Mouse (Mus musculus): ENCODE results near the gene Moap1. TPM values are rescaled to one million over a fixed set of nuclear protein-coding genes. Genes with fewer than 3 reads are reported as not detected.

The Moap1 gene
- total RNA-seq (2015) (7.1 and 10.4 TPM in 2 replicates), total RNA-seq (2017) (9.9 and 12.2 TPM in 2 replicates)

DNA sequence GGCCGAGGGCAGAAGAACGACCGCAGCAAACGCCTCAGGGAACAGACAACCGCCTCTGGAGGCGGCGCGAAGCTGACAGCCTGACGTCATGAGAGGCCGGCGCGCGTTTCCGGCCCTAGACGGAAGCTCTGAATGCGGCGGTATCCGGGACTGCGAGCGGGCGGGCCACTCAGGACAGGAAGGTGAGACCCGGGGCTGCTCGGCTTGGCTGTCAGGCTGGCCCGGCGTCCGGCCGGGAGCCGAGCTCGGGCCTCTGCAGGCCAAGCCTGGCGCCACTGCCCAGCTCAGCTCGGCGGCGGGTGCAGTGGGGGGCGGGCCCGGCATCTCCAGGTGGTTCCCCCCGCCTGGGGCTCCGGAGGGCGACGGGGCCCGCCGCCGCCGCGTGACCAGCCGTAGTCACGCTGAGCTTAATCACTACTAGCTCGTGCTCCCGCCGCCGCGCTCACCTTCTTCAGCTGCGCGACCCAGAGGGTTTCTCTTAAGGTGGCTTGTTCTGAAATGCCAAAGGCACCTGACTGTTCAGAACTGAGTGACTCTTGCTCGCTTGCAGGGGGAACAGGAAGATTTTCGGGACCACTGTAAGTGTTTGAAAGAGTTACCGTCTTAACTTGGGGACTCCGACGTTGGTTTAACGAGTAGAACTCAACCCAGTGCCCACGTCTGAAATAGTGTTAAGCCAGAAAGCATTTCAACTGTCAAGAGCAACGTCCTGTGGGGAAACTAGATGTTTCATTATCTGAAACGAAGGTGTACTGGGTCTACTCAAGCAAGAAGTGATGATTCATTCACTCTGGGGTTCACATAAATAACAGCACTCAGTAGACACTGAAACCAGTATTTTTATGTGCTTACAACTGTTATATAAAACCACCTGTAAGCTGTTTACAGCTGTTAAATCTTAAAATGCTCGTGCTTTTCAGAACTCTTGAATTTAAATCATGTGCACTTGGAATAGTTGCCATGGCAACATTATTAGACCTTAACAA is at the start of gene Moap1, which contains the start of gene Tmem251:
Moap1 (minus strand) TSS at position 73 of the 986 bp plus-strand sequence.
Tmem251 (plus strand) TSS at position 174 of the 986 bp plus-strand sequence.
- ATAC-seq (ENCODE audit: poor library complexity, severe bottlenecking): peak; percentile 82

DNA sequence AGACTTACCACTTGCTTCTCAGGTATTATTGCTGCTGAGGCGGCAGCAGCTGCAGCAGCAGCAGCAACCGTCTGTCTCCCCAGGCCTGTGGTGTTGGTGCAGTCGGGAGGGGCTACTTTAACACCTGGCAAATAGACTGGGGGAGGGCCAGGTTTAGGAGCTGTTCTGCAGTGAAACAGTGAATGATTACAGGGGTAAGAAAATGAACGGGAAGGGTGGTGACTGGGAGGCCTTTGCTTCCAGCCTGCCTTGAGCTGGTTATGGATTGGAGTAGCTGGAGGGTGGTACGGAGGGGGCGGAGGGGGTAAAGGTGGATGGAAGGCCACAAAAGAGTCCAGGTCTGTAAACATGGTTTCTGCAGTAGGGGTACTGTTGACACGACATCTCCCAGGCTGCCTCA is 44.5 kb upstream of the Moap1 start:
- ATAC-seq (ENCODE audit: poor library complexity, severe bottlenecking): no peak

DNA sequence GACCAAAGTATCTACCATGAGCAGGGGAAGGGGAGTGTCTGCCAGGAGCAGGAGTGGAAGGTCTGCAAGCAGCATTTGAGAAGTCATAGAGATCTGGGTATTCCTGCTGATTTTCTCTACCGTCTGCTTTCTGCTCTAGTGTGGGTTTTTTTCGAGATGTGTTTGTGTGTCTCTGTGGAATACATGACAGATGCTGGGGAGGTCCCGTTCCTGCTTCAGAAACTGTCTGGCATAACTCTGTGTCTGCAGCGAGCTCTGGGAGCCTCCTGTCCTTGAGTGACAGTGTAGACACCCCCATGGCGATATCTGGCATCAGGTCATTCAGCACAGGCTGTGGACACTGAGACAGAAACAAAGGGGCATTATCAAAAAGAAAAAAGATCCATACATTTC is 42.1 kb upstream of the Moap1 start:
- ATAC-seq (ENCODE audit: poor library complexity, severe bottlenecking): peak; percentile 9

DNA sequence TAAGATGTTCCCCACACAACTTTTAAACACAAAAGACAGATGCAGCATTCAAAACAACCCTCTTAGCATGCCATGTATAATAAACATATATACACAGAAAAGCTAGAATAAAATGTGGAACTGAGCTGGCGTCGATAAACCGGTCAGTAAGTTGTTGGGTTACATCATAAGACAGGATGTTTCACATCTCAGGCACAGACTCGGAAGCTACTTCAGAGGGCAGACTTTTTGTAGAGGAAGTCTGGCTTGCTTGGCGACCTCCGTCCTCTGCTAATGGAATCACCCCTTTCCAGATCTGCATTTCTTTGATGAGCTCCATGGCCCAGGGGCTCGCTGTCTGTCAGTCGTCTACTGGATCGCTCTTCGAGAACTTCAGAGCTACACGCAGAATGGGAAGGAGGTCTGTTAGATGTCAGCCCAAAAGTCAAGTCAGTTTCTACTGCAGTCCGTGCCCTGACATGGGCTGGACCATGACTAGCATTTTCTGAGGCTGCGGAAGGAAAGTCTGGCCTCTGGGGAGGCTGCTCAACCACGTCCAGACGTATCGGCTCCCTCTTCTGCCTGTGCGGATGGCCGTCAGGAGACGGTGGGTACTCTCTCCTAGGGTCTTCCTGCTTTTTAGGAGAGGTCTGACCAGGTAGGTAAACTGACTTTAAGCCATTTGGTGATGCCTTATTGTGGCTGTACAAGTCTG is 41.6 kb upstream of the Moap1 start:
- ATAC-seq (ENCODE audit: poor library complexity, severe bottlenecking): peak; percentile 93

DNA sequence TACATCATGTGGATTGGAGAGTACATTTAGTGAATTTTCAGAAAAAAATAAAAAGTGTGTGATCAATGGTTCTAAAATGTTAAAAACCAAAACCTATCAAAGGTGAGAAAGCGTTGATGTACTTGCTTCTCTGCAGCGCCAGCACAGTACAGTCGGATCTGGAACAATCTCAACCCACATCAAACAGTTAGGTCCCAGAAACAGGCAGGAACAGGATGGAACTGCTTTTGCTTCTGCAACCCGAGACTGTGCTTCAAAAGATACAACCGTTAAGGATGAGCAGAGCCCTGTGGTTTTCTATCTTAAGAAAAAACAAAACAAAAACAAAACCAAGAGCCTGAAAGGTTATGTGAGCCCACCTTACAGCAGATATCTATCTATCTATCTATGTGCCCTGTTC is 39.4 kb upstream of the Moap1 start:
- no peak for ATAC-seq (ENCODE audit: poor library complexity, severe bottlenecking)

DNA sequence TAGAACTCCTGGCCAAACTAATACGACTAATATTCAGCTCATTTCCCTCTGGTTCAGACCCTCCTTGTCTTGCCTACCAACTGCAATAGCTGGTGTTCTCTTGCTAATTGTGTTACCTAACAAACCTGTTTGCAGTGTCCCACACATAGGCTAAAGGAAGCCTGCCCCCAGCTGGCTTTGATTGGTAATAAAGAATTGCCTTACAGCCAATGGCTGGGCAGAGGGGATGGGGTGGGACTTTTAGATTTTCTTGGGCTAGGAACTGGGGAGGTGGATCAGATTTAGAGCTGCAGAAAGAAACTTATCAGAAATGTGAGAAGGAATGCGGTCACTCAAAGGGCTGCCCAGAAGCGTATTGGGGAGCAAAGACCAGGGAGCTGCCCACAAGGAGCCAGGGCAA is 36.0 kb upstream of the Moap1 start:
- peak; percentile 27; the same call in 1 of the 2 replicates for ATAC-seq (ENCODE audit: poor library complexity, severe bottlenecking)

DNA sequence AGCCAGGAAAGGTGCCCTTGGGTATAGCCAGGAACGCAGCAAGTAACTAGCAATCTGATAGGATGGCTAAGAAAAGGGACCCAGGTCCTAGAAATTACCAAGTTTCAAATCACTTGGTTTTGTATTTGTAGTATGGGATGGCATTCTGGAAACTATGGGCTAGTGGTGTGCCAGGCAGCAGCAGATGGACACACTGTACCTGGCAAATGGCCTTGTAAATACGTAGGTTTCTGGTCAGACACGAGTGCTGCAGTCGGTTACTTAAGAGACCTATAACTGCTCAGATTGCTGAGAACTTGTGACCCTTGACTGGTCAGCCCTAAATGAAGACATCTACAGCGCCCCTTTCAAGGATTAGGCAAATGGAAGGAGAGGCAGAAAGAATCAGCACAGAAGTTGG is 34.7 kb upstream of the Moap1 start:
- no peak for ATAC-seq (ENCODE audit: poor library complexity, severe bottlenecking)

DNA sequence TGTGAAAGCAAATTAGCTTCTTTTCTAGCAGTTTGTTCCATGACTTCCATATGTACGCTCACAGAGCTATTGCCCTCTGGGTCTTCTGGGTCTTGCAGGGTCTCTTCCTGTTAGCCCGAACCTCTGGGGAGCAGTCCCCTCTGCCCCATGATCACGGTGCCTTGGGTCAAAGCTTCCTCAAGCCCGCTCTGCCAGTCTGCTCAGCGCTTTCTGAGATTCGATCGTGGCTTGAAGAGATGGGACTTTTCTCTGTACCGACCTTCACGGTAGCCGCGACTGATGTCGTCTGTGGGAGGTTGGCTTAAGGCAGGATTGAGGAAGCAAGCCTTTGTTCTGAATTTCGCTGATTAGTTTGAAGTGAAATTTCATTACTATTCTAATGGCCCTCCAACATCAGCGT is 32.6 kb upstream of the Moap1 start:
- no peak for ATAC-seq (ENCODE audit: poor library complexity, severe bottlenecking)

DNA sequence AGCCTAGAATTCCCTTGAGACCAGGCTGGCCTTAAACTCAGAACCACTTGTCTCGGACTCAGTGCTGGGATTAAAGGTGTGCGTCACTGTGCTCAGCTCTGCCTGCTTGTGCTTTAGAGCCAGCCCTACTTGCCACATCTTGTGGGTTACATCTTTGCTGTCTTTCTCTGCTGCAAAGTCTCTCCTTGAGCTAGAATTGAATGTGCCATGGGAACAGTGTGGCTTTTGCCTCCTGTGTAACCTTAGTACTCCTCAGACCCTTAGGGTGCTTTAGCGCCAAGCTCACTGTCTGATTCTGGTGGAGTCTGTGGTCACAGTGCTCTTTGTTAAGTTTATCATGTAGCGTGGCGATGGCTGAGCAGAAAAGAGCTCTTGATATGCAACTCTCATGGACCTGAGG is 29.2 kb upstream of the Moap1 start:
- no peak for ATAC-seq (ENCODE audit: poor library complexity, severe bottlenecking)

DNA sequence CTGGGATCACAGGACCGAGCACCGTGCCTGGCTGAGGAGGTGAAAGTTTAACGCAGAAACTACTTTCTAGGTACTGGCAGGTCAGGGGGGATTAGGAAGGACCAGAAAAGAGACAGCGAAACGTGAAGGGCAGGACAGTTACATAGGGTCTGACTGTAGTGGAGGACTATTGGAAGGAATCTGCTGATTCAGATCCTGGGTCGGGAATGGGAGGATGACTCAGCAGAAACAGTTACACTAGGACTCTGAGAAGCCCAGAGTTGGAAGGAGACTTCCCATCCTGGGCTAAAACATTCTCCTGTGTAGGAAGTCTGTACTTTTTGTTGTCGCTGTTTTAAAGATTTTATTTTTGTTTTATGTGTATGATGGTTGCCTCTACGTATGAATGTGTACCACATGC is 28.1 kb upstream of the Moap1 start:
- ATAC-seq (ENCODE audit: poor library complexity, severe bottlenecking): no peak

DNA sequence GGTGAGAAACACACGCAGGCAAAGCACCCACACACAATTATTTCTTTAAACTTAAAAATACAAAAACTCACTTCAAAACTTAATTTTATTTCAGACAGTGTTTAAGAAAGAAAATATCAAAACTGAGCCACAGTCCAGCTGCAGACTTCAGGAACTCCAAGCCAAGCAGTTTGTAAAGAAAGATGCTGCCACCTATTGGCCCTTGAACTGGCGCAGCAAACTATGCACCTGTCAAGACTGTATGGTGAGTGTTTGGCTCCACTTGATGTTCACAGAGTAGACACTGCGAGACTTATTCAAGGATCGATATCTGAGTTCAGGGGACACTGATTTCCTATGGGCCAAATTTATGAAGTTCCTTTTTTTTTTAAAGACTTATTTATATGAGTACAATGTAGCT is 25.5 kb upstream of the Moap1 start:
- ATAC-seq (ENCODE audit: poor library complexity, severe bottlenecking): no peak; the same call in 1 of the 2 replicates

DNA sequence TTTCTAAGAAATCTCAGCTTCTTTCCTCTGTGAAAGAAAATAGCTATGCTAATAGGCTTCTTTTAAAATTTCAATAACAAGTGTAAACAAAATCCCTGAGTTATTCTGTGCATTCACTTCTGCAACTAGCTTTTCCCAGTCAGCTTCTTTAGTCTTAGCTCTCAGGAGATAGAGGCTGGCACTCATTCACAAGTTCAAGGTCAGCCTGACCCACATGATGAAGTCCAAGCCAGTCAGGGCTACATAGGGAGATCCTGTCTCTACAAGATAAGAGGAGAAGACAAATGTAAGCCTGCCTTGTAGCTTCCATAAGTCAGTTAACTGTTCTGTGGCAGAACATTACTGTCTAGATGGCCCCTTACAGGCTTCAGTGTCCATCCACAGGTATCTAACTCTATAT is 20.2 kb upstream of the Moap1 start:
- ATAC-seq (ENCODE audit: poor library complexity, severe bottlenecking): no peak

DNA sequence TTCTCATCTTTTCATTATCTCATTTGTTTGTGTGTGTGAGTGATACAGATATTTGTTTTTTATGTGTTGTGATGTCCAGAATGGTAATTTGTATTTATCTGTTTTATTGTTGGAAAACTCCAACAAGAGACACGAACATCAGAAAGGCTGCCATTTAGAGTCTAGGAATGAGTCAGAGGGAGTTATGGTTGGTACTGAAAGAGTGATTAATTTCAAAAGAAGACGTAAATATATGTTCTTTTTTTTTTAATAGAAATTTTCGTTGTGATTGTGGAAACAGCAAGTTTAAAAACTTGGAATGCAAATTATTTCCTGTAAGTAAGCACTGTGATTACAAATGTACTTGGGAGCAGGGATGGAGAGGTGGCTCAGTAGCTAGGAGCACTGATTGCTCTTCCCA is 18.2 kb upstream of the Moap1 start:
- no peak for ATAC-seq (ENCODE audit: poor library complexity, severe bottlenecking)

DNA sequence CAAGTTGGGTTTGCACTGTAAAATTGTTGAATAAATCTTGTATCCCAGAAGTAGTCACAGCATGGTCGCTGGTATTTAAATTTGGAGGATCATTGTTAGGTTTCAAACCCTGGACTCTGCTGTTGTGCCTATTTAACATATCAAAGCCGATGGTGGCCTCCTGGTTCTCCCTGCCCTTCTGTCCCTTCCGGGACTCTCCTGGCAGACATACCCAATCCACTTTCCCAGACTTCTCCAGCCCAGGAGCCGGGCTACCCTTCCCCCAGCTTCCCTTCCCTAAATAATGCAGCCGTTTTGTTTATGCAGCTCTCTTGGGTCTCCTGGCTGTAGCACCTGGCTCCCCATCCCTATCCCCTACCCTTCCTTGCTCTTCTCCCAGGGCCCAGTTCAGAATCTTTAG is 15.5 kb upstream of the Moap1 start:
- no peak for ATAC-seq (ENCODE audit: poor library complexity, severe bottlenecking)

DNA sequence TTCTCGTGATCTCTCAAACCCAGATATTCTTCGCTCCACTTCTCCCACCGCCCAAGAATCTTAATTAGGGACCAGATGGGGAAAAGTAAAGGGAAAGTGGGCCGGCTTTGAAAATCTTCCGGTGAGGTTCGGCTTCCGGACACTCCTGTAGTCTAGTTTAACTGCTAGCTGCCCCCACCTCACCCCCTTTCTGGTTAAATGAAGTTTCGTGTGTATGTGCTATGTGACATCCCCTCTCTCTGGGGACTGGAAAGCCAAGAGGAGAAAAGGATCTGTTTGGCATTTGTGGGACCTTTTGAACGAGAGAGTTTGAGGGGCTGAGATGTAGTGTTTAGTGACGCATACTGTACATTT is 14.9 kb upstream of the Moap1 start, which contains the start of gene Gm20604:
Gm20604 (minus strand) TSS at position 270 of the 354 bp plus-strand sequence.
- no peak for ATAC-seq (ENCODE audit: poor library complexity, severe bottlenecking)

DNA sequence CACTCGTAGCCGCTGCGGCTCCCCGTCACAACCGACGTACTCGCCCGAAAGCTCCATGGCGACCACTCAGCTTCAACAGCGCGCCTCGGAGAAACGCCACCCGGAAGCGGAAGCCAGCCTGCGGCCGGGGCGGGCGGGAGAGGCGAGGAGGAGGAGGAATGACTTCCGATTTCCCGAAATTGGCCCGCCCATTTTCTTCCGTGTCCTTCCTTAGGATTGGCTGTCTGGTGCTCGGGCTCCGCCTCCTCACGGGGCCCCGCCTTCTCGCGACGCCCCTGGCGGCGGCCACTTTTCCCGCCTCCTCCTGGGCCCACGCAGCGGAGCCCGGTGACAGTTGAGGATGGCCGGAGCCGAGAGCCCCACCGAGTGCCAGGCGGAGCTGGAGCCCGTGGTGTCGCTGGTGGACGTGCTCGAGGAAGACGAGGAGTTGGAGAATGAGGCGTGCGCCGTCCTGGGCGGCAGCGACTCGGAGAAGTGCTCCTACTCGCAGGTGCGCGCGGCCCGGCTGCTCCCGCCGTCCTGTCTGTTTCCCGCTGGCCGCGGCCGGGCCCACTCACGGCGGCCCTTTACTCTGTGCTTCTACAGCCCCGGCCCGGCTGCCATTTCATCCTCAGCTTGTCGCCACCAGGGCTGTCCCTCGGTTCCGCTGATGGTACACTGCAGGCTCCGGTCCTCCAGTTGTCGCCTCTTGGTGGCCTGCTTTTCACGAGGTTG is 14.4 kb upstream of the Moap1 start, which contains the start of the genes Gm28051, Gon7 and Ubr7:
Gm28051 (minus strand) TSS at position 77 of the 714 bp plus-strand sequence.
Gon7 (minus strand) TSS at position 115 of the 714 bp plus-strand sequence.
Ubr7 (plus strand) TSS at position 279 of the 714 bp plus-strand sequence.
- ATAC-seq (ENCODE audit: poor library complexity, severe bottlenecking): peak; percentile 96

DNA sequence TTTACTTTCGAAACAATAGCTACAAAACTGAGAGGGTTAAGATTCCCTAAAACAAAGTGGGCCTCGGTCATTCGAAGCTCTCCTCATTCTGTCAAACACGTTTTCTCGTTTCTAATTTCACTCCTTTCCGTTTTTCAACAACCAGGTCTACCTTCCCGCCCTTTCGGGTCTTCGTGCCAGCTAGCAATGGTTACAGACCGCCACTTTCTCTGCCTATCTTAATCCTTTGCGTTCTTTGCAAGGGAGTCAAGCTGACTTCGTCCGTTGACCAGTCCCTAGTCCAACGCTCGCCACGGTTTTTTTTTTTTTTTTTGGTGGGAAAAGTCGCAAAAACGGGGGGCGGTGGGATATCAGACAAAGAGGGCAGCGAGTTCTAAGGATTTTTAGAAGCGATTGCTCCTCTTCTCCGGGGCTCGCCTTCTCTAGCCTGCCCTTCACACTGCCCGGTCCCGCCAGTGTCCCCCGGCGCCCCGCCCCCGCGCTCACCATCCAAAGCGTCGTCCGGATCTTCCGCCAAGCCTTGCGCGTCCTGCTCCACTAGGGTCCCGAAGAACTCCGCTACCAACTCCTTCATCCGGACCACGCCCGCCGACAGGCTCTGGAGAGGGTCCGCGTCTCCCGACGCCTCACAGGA is 13.7 kb upstream of the Moap1 start:
- ATAC-seq (ENCODE audit: poor library complexity, severe bottlenecking): peak; percentile 67

DNA sequence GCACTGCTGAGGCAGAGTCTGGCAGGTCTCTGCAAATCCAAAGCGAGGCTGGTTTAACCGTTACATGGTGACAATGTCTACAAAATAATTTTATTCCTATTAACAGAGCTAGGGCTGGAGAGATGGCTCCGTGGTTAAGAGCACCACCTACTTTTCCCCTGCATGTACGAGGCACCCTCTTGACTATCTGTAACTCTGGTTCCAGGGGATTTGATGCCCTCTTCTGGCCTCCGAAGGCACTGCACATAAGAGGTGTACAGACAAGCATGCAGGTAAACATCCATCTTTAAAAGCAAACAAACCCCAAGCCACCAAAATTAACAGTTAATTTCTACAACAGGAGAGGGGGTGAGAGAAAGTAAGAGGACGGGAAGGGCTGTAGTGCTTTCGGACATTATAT is 12.8 kb upstream of the Moap1 start:
- no peak for ATAC-seq (ENCODE audit: poor library complexity, severe bottlenecking)

DNA sequence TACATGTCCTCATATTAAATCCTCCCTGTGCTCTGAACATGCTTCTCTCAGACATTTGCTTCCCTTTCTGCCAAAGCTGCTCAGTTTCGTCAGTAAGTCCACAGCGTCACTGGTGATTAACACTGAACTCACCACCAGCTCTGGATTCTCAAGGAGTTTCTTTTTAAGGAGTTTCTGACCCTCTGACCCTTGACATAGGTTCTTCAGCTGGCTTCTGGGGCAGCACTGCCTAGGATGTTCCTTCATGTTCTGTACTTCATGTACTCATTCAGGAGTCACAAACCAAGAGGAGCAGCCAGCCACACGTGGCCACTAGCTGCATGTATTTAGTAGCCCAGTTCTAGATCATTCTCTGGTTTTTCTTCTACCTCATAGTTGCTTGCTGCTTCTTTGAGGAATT is 4.8 kb upstream of the Moap1 start:
- ATAC-seq (ENCODE audit: poor library complexity, severe bottlenecking): peak; percentile 23; the same call in 1 of the 2 replicates

DNA sequence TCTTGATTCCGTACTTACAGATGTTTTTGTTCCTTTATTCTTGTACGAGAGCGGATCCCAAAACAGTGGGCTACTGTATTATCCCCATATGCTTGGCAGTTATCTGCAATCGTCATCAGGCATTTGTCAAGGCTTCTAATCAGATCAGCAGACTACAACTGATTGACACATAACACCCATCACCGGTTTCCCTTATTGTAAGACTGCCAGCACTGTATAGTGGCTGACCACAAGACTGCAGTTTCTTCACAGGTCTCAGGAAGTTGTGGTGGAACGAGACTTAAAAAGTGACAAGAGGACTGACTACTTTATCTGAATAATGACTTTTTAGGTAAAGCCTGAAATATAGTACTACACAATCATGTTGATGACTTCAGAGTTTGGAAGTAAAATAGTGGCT is 1.4 kb upstream of the Moap1 start:
- ATAC-seq (ENCODE audit: poor library complexity, severe bottlenecking): peak; percentile 71
